Mouse (Mus musculus) thymus, adult 18-20 months (tissue): ENCODE data around the gene March9.

Source experiments
- DNase-seq, 2 experiments: peaks; one replicate each; pipeline ENCODE4 v3.0.0; 2022; ENCODE audit warnings: mixed read lengths in 2 of 2

The March9 gene

GRCm38 (mm10) chr10:127059968-127060916, at the start of gene March9:
TSS of gene March9 (minus strand) at chr10:127060184.
- peak; percentile 78 to 87 for DNase-seq

GRCm38 (mm10) chr10:127108262-127108583, 48.2 kb upstream of the March9 start:
- no peak for DNase-seq

- DNase-seq = peak in 1 of 2 experiments; percentile 49
Measured at GRCm38 (mm10) chr10:127107563-127108261, 47.7 kb upstream of the March9 start.

- DNase-seq = no peak
Measured at GRCm38 (mm10) chr10:127103631-127104030, 43.6 kb upstream of the March9 start.

GRCm38 (mm10) chr10:127101151-127101550, 41.2 kb upstream of the March9 start:
- DNase-seq = no peak

- DNase-seq = no peak
Measured at GRCm38 (mm10) chr10:127100414-127100813, 40.4 kb upstream of the March9 start.

GRCm38 (mm10) chr10:127099868-127100267, 39.9 kb upstream of the March9 start:
- DNase-seq = no peak

- no peak for DNase-seq
Measured at GRCm38 (mm10) chr10:127099191-127099590, 39.2 kb upstream of the March9 start.

- DNase-seq = no peak
Measured at GRCm38 (mm10) chr10:127098514-127098913, 38.5 kb upstream of the March9 start.

GRCm38 (mm10) chr10:127094382-127094802, 34.4 kb upstream of the March9 start:
- no peak for DNase-seq

GRCm38 (mm10) chr10:127092742-127093141, 32.8 kb upstream of the March9 start:
- no peak for DNase-seq

GRCm38 (mm10) chr10:127091507-127092396, 31.8 kb upstream of the March9 start:
- no peak for DNase-seq

- DNase-seq = no peak
Measured at GRCm38 (mm10) chr10:127090560-127091411, 30.8 kb upstream of the March9 start.

GRCm38 (mm10) chr10:127085633-127086032, 25.6 kb upstream of the March9 start:
- DNase-seq = no peak

- no peak for DNase-seq
Measured at GRCm38 (mm10) chr10:127085052-127085451, 25.1 kb upstream of the March9 start.

GRCm38 (mm10) chr10:127083915-127084306, 23.9 kb upstream of the March9 start:
- no peak for DNase-seq

- no peak for DNase-seq
Measured at GRCm38 (mm10) chr10:127083292-127083914, 23.4 kb upstream of the March9 start.

GRCm38 (mm10) chr10:127081996-127082620, 22.1 kb upstream of the March9 start:
- DNase-seq = no peak

GRCm38 (mm10) chr10:127080901-127081780, 21.2 kb upstream of the March9 start:
- no peak for DNase-seq
